Mouse (Mus musculus) spleen, adult 18-20 months (tissue): Measurements from ENCODE around the gene Cxcl5.

Source experiments
- DNase-seq, 2 experiments: peaks; one replicate each; pipeline ENCODE4 v3.0.0; 2022; ENCODE audit warnings: mixed read lengths in 2 of 2

The Cxcl5 gene

DNA sequence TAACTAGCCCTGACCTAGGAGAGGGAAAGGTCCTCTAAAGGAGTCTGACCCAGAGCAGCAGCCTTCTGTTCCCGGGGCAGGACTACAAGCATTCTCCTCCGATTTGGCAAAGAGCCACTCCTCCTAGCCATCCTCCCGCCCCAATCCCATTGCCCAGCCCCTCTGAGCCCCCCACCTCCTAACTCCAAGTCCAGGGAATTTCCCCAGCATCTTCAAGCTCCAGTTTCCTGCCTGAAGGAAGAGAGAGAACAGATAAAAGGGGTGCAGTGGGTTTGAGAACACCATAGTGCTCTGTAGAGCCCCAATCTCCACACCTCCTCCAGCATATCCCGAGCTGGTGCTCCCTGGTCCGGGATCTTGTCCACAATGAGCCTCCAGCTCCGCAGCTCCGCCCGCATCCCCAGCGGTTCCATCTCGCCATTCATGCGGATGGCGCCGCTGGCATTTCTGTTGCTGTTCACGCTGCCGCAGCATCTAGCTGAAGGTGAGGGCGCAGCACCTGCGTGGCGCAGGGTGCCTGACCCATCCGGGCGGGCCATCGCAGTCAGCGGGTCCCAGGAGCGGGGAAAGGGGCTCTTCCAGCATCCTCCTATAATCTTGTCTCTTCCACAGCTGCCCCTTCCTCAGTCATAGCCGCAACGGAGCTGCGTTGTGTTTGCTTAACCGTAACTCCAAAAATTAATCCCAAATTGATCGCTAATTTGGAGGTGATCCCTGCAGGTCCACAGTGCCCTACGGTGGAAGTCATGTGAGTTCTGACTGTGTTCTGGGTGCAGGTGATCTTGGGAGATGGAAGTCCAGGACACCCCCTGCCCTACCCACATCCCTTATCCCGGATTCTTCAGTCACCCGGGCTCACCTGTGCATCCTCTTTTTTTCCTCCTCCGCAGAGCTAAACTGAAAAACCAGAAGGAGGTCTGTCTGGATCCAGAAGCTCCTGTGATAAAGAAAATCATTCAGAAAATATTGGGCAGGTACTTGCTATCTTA, at the start of gene Cxcl5:
Gene Cxcl5 (plus strand): TSS at position 284 of the 989 bp plus-strand sequence.
- DNase-seq = no peak

DNA sequence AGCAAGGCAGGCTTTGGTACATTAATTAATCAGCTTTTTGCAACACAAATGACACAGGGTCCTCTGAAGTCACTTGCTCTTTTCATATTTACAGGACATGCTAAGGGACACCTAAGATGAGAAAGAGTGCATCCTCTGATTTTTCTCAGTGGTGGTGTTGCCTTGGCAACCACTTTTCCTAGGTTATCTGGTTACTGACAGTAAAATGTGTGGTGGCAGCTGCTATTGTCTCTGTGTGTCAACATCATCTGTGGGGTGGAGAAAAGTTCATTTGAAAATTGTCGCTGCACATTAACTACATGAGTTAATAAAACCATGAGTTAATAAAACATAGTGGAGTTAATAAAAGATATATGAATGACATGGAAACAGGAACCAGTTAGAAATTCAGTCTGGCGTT, 47.8 kb upstream of the Cxcl5 start:
- no peak for DNase-seq

DNA sequence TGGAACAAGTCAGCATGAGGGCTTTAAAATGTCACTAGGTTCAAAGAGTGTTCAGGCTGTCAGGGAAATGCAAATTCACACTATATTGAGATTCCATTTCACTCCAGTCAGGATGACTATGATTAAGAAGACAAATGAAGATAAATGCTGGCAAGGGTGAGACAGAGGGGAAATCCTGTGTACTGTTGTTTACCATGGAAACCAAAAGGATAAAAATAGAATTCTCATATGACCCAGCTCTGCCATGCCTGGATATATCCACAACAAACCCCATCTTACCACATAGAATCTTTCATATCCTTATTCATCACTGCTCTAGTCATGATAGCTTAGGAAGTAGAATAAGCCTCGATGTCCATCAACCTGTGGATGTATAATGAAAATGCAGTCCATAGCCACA, 41.2 kb upstream of the Cxcl5 start:
- DNase-seq = no peak

DNA sequence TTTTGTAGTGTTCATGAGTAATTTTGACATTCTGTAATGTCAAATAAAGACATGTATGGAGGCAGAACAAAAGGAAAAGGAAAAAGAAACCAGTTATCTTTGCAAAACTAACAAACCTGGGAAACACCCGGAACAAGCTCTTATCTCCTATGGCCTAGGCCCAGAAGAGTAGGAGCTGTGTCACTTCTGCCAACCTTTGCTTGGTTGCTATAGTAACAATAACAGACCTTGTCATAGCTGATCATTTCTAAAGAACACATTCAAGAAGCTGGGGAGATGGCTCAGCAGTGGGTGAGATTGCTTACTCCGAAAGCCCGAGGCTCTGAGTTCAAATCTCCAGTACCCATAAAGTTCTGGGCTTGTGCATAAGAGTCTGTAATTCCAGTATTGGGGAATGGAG, 36.5 kb upstream of the Cxcl5 start:
- DNase-seq = no peak

DNA sequence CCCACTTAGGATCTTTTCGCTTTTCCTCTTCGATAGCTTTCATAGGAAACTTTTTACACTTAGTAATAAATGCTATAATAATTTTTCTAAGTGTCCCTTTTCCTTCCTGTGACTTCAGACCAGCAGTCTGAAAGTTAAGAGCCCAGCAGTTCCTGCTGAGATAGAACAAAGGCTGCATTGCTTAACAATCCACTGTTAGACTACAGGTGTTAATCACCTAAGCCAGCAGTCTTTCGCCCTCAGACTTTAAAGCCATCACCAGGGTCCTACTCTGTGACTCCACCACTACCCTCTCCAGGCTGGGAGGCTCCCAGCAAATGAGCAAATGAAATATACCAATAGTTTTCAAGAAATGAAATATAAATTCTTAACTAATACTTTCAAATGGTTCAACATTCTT, 30.9 kb upstream of the Cxcl5 start:
- no peak for DNase-seq

DNA sequence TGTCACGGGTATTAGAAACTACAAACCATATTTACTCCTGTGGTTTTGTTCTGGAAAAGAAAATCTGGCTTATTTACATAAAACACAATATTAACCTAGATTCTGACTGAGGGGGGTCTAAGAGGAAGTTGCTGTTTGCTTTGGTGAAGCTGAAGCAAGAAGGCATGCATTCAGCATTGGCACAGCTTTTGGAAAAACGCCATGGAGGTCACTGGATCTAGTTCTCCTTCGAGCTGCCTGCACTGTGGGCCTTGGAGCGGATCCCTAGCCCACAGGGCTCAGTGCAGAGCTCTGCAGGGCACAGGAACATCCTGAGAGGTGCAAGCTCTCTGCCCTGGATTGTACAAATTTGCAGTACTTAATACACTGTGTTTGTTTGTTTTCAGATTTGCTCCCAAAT, 27.7 kb upstream of the Cxcl5 start:
- no peak for DNase-seq

GRCm38 (mm10) chr5:90742029-90742428, 17.1 kb upstream of the Cxcl5 start:
- DNase-seq = no peak

GRCm38 (mm10) chr5:90753934-90754333, 5.2 kb upstream of the Cxcl5 start:
- DNase-seq = no peak

- DNase-seq = no peak
These were observed 1.0 kb upstream of the Cxcl5 start for GRCm38 (mm10) chr5:90758020-90758605.

- DNase-seq = no peak
These were observed 1.1 kb downstream of the Cxcl5 start for GRCm38 (mm10) chr5:90760303-90760702.

DNA sequence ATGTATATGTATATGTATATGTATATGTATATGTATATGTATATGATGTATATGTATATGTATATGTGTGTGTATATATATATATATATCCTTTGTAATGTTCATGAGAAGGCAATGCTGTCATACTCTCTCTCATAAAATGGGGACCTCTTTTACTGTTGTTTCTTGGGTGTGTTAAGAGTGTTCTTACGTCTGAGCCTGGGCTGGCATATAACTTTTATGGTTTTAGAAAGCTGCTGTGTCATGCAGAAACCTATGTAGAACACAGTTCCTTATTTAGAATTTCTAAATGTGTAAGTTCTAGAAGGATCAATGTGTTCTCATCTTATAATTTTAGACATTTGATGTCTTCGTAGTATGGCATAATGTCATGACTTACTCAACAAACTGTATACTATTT, 1.7 kb downstream of the Cxcl5 start:
- no peak for DNase-seq

DNA sequence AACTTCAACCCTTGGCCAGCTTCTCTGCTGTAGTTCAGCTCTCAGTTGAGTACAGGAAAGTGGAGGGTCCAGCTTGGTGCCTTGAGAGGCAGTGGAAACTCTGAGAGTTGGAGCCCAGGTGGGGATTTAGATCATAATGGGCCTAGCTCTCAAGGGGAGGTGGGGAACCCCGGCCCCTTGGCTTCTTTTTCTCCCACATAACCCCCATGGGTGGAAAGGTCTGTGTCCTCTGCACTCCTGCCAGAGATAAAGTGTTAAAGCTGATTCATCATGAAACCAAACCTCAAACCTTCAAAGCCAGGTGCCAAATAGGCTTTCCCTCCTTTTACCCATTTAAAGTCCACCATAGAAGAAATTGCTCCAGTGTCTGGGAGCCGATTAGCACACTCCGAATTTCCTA, 2.7 kb downstream of the Cxcl5 start:
- no peak for DNase-seq

DNA sequence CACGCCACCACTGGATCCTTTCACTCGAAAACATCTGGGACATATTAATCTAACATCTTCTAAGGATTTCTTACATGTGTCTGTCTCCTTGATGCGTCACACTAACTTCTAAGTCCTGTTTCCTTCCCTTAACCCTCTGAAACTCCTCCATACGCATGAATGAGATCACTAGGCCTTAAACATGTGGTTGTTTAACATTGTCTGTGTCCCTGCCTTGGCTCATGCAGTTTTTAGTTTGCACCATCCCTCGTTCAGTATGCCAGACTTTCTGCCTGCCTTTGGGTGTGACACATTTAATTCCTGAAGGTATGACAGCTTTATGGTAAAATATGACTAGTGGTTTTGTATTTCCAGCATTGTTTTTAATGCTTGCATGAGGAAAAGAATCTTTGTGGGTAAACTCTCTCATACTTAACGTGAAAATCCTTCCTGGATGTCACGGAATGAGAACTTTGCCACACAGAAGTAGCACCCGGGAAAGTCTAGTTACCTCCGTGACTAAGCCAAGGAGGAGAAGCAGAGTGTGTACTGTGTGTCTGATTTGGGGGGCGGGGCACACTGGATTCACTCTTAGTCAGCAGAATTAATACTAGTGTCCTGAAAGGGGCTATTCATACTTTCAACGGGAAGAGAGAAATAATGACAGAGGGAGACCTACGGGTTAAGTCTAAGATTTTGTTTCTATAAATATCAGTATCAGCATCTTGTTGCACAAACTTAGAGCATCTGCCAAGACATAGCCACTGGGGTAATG, 4.9 kb downstream of the Cxcl5 start:
- DNase-seq = no peak

- DNase-seq = no peak
These were observed 6.9 kb downstream of the Cxcl5 start for GRCm38 (mm10) chr5:90765821-90766606.

- DNase-seq = no peak
These were observed 9.1 kb downstream of the Cxcl5 start, which contains the start of gene Ppbp for GRCm38 (mm10) chr5:90768218-90768617. TSS of gene Ppbp (plus strand) at chr5:90768518.

DNA sequence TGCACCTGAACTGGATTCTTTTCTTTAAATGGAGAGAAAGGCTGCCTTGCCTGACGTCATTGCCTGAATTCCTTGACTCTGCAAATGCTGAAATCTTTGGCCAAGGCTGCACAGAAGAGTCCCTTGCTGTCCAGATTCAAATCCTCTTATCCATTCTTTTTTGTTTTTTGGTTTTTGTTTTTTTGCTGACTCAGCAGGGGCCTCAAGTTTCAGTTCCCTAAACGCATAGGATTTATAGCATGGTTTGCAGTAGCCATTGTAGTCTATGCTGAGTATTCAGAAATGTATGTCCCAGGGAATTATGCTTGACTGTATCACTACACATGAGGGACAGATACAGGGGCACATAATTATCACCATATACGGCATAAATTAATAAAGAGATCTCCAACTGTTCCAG, 12.2 kb downstream of the Cxcl5 start:
- no peak for DNase-seq

DNA sequence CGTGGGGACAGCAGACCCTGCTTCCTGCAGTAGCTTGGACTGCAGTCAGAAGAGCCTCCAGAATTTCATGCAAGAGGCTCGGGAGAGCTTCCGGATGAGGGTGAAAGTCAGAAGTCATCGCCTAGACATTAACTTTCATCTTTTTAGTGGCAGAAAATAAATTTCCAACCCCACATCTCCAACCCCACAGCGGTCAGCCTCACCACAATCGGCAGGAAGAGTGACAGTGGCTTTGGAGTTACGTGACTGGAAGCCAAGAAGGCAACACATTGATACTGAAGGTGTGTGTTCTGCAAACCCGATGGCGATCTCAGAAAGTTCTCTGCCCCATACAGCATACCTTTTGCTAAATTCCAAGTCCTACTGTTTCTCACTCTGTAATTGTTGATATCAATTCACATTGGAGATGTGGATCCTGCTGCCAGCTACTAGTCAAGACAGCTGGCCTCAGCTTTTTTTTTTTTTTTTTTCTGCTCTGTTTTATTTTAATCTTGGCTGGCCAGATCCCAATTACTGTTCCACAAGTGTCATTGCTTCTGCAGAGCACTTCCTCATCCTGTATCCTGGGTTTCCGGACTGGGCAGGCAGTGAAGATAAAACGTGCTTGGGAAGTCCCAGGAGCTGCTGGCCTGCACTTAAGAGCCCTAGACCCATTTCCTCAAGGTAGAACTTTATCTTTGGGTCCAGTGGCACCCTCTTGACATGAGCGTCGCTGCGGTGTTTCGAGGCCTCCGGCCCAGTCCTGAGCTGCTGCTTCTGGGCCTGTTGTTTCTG, 12.9 kb downstream of the Cxcl5 start, which contains the start of gene Pf4:
Gene Pf4 (plus strand): TSS at position 556 of the 774 bp plus-strand sequence.
- no peak for DNase-seq

DNA sequence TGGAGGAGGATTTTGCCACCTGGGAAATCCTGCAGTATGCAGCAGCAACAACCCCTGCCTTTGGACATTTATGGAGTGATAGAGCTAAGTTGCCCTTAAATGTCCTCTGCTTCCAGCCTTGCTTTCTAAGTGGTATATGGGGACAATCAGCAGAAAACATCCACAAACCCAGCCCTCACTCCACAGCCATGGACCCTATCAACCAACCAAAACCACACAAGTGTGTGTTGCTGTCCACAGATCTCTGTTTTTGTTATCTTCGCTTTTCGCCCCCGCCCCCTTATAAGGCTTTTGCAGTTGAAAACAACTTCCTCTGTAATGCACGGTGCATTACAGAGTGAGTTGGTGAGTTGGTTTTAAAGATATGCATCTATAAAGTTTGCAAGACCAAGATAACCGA, 16.4 kb downstream of the Cxcl5 start:
- DNase-seq = no peak

DNA sequence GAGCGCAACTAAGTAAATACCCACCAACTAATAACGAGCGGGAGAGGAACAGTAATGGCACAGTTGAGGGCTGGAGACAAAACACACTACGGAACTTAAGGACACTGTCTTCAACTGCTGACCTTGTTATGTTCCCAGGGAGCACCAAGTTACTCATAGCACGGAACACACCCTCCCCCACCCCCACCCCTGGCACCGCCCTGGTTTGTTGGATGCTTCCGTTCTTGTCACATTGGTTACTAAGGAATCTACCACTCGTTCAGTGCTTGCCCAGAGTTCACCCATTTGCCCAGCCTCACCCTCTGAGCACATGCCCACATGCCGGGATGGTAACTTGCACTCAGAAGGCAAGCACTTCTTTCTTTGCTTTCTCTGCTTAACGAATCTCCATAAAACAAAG, 18.5 kb downstream of the Cxcl5 start:
- DNase-seq = no peak

- no peak for DNase-seq
These were observed 19.7 kb downstream of the Cxcl5 start for GRCm38 (mm10) chr5:90778856-90779255.

DNA sequence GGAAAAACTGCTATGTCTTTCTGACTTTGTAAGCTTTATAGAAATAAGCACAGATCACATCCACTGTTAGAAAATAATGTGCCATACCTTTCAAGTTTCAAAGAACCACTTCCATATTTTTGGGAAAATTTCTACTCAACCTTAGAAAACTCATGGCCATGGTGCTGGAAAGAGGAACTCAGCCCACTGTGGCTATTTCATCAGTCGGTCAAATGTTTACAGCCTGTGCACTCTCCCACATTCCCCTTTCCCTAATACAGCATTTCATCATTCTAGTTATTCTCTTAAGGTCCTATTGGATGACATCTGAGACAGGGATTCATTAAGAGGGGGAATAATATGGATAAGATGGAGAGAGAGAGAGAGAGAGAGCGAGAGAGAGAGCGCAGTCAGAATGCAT, 24.5 kb downstream of the Cxcl5 start:
- no peak for DNase-seq
